Mouse (Mus musculus) neural tube, embryonic 11.5 days (tissue): ENCODE results near the gene Helt. TPM values are rescaled to one million over a fixed set of nuclear protein-coding genes. Genes with fewer than 3 reads are reported as not detected.
"Not testable (repeated sequence)": the region's sequence is repeated elsewhere in the genome, so short reads cannot be mapped to it uniquely, and the experiment has no call there.

Source experiments
- ATAC-seq: fragments of 200-750 bp; cut with Nextera tagmentation; 2 replicates; pipeline ENCODE4 v1.8.0; 2017; ENCODE audit warnings: moderate number of reproducible peaks, mild to moderate bottlenecking, moderate TSS enrichment, moderate library complexity; ENCODE audit not compliant: insufficient read depth, low FRiP score, low TSS enrichment
- DNase-seq: peaks from one replicate; pipeline ENCODE4 v3.0.0-alpha.2; 2015; ENCODE audit warnings: low spot score
- H3K27ac ChIP-seq: fragments of 300-500 bp; sonication (generic); 2 replicates; pipeline ENCODE4 v1.5.1; 2014; ENCODE audit warnings: low read depth, mild to moderate bottlenecking, low read length
- H3K27me3 ChIP-seq: fragments of 300-500 bp; sonication (generic); 2 replicates; pipeline ENCODE4 v1.6.1; 2014; ENCODE audit warnings: mild to moderate bottlenecking, low read length, mixed read lengths; ENCODE audit not compliant: control insufficient read depth, insufficient read depth
- H3K36me3 ChIP-seq: fragments of 300-500 bp; sonication (generic); 2 replicates; pipeline ENCODE4 v1.6.1; 2014; ENCODE audit warnings: mild to moderate bottlenecking, low read length, moderate library complexity, mixed read lengths; ENCODE audit not compliant: control insufficient read depth, insufficient read depth
- H3K4me1 ChIP-seq: fragments of 300-500 bp; sonication (generic); 2 replicates; pipeline ENCODE4 v1.6.1; 2014; ENCODE audit warnings: low read length, mixed read lengths; ENCODE audit not compliant: control insufficient read depth, insufficient read depth
- H3K4me2 ChIP-seq: fragments of 300-500 bp; sonication (generic); 2 replicates; pipeline ENCODE4 v1.6.1; 2014; ENCODE audit warnings: low read depth, mild to moderate bottlenecking, moderate library complexity
- H3K4me3 ChIP-seq: fragments of 300-500 bp; sonication (generic); 2 replicates; pipeline ENCODE4 v1.5.1; 2014; ENCODE audit warnings: low read depth, low read length
- H3K9ac ChIP-seq: fragments of 300-500 bp; sonication (generic); 2 replicates; pipeline ENCODE4 v1.6.1; 2014; ENCODE audit warnings: mild to moderate bottlenecking, low read length
- H3K9me3 ChIP-seq: fragments of 300-500 bp; sonication (generic); 2 replicates; pipeline ENCODE4 v1.6.1; 2016; ENCODE audit warnings: low read length; ENCODE audit not compliant: control insufficient read depth
- WGBS: fragments of 180-500 bp; shearing (Covaris S2); extraction: QIAGEN DNeasy Blood & Tissue Kit; methylation state at CpG from one replicate; pipeline ENCODE4 v1.1.7; 2014; 5-methylcytosine and 5-hydroxymethylcytosine counted together
- polyA plus RNA-seq: library from polyadenylated mRNA; unstranded; fragments of >200 nt; fragmentation: Nextera tagmentation; extraction: Ambion mirVana; gene quantifications from 2 replicates; pipeline ENCODE4 v1.2.1, GENCODE M21; 2014

Helt gene
- polyA plus RNA-seq, 1 experiment from 2014 or later, result 0.60 TPM

GRCm38 (mm10) chr8:46266801-46267200 lies 27.7 kb downstream of the Helt start:
- no peaks in the 10 kb centered on the region for H3K9me3 ChIP-seq
- H3K4me2 ChIP-seq, result no peak overlapping the region
- H3K36me3 ChIP-seq, result no peaks in the 10 kb centered on the region
- no peak overlapping the region for H3K27ac ChIP-seq
- H3K4me1 ChIP-seq, result no peaks in the 10 kb centered on the region; the same call in 1 of the 2 replicates
- 33% methylated on average over 4 of the region's 4 CpGs for WGBS
- no peak for DNase-seq
- H3K9ac ChIP-seq, result no peak overlapping the region
- no peak for ATAC-seq
- H3K4me3 ChIP-seq, result no peak overlapping the region
- H3K27me3 ChIP-seq, result no peaks in the 10 kb centered on the region

GRCm38 (mm10) chr8:46264206-46264605 lies 30.3 kb downstream of the Helt start:
- H3K9me3 ChIP-seq, H3K9ac ChIP-seq, H3K36me3 ChIP-seq, H3K27me3 ChIP-seq, H3K4me2 ChIP-seq, H3K4me1 ChIP-seq, H3K4me3 ChIP-seq, H3K27ac ChIP-seq, ATAC-seq, DNase-seq: not testable (repeated sequence)
- 86% methylated on average over 4 of the region's 4 CpGs for WGBS

GRCm38 (mm10) chr8:46257921-46258682 lies 36.4 kb downstream of the Helt start:
- Histone ChIP-seq H3K4me1 (no peaks in the 10 kb centered on the region), H3K9me3 (no peaks in the 10 kb centered on the region), H3K36me3 (no peaks in the 10 kb centered on the region), H3K27ac (no peak overlapping the region), H3K9ac (no peak overlapping the region), H3K4me3 (no peak overlapping the region), H3K27me3 (no peaks in the 10 kb centered on the region), H3K4me2 (no peak overlapping the region)
- no peak for ATAC-seq
- DNase-seq, result no peak
- 51% methylated on average over 19 of the region's 19 CpGs for WGBS

- 73% methylated on average over 13 of the region's 13 CpGs for WGBS
- H3K9ac ChIP-seq, result no peak overlapping the region
- peak overlapping the region; percentile 7; the same call in 1 of the 2 replicates for H3K27ac ChIP-seq
- H3K4me3 ChIP-seq, result no peak overlapping the region
- H3K36me3 ChIP-seq, result no peaks in the 10 kb centered on the region
- DNase-seq (no peak), ATAC-seq (no peak)
- H3K9me3 ChIP-seq, result no peaks in the 10 kb centered on the region
- H3K27me3 ChIP-seq, result no peaks in the 10 kb centered on the region
- no peak overlapping the region for H3K4me2 ChIP-seq
- H3K4me1 ChIP-seq, result no peaks in the 10 kb centered on the region; the same call in 1 of the 2 replicates
These were observed 42.0 kb downstream of the Helt start for GRCm38 (mm10) chr8:46252456-46252855.

- ATAC-seq (no peak), DNase-seq (peak; percentile 58)
- H3K27me3 ChIP-seq, result no peaks in the 10 kb centered on the region
- H3K9me3 ChIP-seq, result no peaks in the 10 kb centered on the region
- H3K9ac ChIP-seq, result no peak overlapping the region
- H3K4me3 ChIP-seq, result no peak overlapping the region
- no peaks in the 10 kb centered on the region; the same call in 1 of the 2 replicates for H3K4me1 ChIP-seq
- no peaks in the 10 kb centered on the region for H3K36me3 ChIP-seq
- H3K4me2 ChIP-seq, result no peak overlapping the region
- H3K27ac ChIP-seq, result no peak overlapping the region
- 34% methylated on average over 10 of the region's 10 CpGs for WGBS
These were observed 42.9 kb downstream of the Helt start for GRCm38 (mm10) chr8:46251561-46251960.

- H3K9ac ChIP-seq, result no peak overlapping the region
- no peak overlapping the region for H3K4me3 ChIP-seq
- H3K9me3 ChIP-seq, result no peaks in the 10 kb centered on the region
- H3K4me2 ChIP-seq, result no peak overlapping the region
- no peaks in the 10 kb centered on the region for H3K36me3 ChIP-seq
- no peaks in the 10 kb centered on the region; the same call in 1 of the 2 replicates for H3K4me1 ChIP-seq
- ATAC-seq (no peak), DNase-seq (peak; percentile 33)
- no peak overlapping the region for H3K27ac ChIP-seq
- WGBS, result 41% methylated on average over 11 of the region's 11 CpGs
- H3K27me3 ChIP-seq, result no peaks in the 10 kb centered on the region
These were observed 48.1 kb downstream of the Helt start for GRCm38 (mm10) chr8:46246346-46246745.

GRCm38 (mm10) chr8:46242946-46243345 lies 51.5 kb downstream of the Helt start:
- no peaks in the 10 kb centered on the region for H3K36me3 ChIP-seq
- H3K4me2 ChIP-seq, result no peak overlapping the region
- no peak overlapping the region for H3K27ac ChIP-seq
- DNase-seq, result peak; percentile 32
- H3K4me1 ChIP-seq, result no peaks in the 10 kb centered on the region; the same call in 1 of the 2 replicates
- no peaks in the 10 kb centered on the region for H3K9me3 ChIP-seq
- H3K27me3 ChIP-seq, result no peaks in the 10 kb centered on the region
- H3K9ac ChIP-seq, result no peak overlapping the region
- H3K4me3 ChIP-seq, result no peak overlapping the region
- whole genome bisulfite sequencing, result 44% methylated on average over 7 of the region's 7 CpGs
- no peak for ATAC-seq
